Mouse (Mus musculus): ENCODE results near the gene B4galt4. TPM values are rescaled to one million over a fixed set of nuclear protein-coding genes. Genes with fewer than 3 reads are reported as not detected.

Gene B4galt4
- polyA plus RNA-seq, 1 experiment, result 0.72 TPM

GRCm38 (mm10) chr16:38772906-38773496 is 30.9 kb downstream of the B4galt4 start:
- no peak overlapping the region for H3K27ac ChIP-seq (ENCODE audit: control insufficient read depth, insufficient read depth, low read depth, low read length)
- H3K27me3 ChIP-seq (ENCODE audit: control insufficient read depth, insufficient read depth, low read length), result no peaks in the 10 kb centered on the region
- no peak overlapping the region for H3K4me3 ChIP-seq (ENCODE audit: control insufficient read depth, low read depth, low read length)
- H3K36me3 ChIP-seq (ENCODE audit: control insufficient read depth, insufficient read depth, low read length), result no peaks in the 10 kb centered on the region
- TF ChIP-seq POLR2A (IDR thresholded peaks at IDR 0.05; ENCODE audit: control insufficient read depth, low read depth, low read length) (no peak), CTCF (IDR thresholded peaks at IDR 0.05; ENCODE audit: control insufficient read depth, insufficient read depth, insufficient replicate concordance, low read depth, low read length) (no peak)
- no peaks in the 10 kb centered on the region for H3K4me1 ChIP-seq (ENCODE audit: control insufficient read depth, insufficient read depth, low read length)

- no peaks in the 10 kb centered on the region for H3K27me3 ChIP-seq (ENCODE audit: control insufficient read depth, insufficient read depth, low read length)
- H3K27ac ChIP-seq (ENCODE audit: control insufficient read depth, insufficient read depth, low read depth, low read length), result no peak overlapping the region
- no peak overlapping the region for H3K4me3 ChIP-seq (ENCODE audit: control insufficient read depth, low read depth, low read length)
- no peaks in the 10 kb centered on the region for H3K36me3 ChIP-seq (ENCODE audit: control insufficient read depth, insufficient read depth, low read length)
- H3K4me1 ChIP-seq (ENCODE audit: control insufficient read depth, insufficient read depth, low read length), result no peaks in the 10 kb centered on the region
- no peak for TF ChIP-seq POLR2A (IDR thresholded peaks at IDR 0.05; ENCODE audit: control insufficient read depth, low read depth, low read length)
- TF ChIP-seq CTCF (IDR thresholded peaks at IDR 0.05; ENCODE audit: control insufficient read depth, insufficient read depth, insufficient replicate concordance, low read depth, low read length), result no peak
These were observed 33.1 kb downstream of the B4galt4 start for GRCm38 (mm10) chr16:38774964-38775746.

- no peak overlapping the region for H3K27ac ChIP-seq (ENCODE audit: control insufficient read depth, insufficient read depth, low read depth, low read length)
- no peaks in the 10 kb centered on the region for H3K27me3 ChIP-seq (ENCODE audit: control insufficient read depth, insufficient read depth, low read length)
- no peaks in the 10 kb centered on the region for H3K4me1 ChIP-seq (ENCODE audit: control insufficient read depth, insufficient read depth, low read length)
- H3K4me3 ChIP-seq (ENCODE audit: control insufficient read depth, low read depth, low read length), result no peak overlapping the region
- TF ChIP-seq CTCF (IDR thresholded peaks at IDR 0.05; ENCODE audit: control insufficient read depth, insufficient read depth, insufficient replicate concordance, low read depth, low read length) (no peak), POLR2A (IDR thresholded peaks at IDR 0.05; ENCODE audit: control insufficient read depth, low read depth, low read length) (no peak)
- no peaks in the 10 kb centered on the region for H3K36me3 ChIP-seq (ENCODE audit: control insufficient read depth, insufficient read depth, low read length)
These were observed 34.3 kb downstream of the B4galt4 start for GRCm38 (mm10) chr16:38776342-38776741.

- H3K4me3 ChIP-seq (ENCODE audit: control insufficient read depth, low read depth, low read length), result no peak overlapping the region
- H3K27me3 ChIP-seq (ENCODE audit: control insufficient read depth, insufficient read depth, low read length), result no peaks in the 10 kb centered on the region
- no peaks in the 10 kb centered on the region for H3K4me1 ChIP-seq (ENCODE audit: control insufficient read depth, insufficient read depth, low read length)
- TF ChIP-seq CTCF (IDR thresholded peaks at IDR 0.05; ENCODE audit: control insufficient read depth, insufficient read depth, insufficient replicate concordance, low read depth, low read length), result no peak
- H3K27ac ChIP-seq (ENCODE audit: control insufficient read depth, insufficient read depth, low read depth, low read length), result no peak overlapping the region
- H3K36me3 ChIP-seq (ENCODE audit: control insufficient read depth, insufficient read depth, low read length), result no peaks in the 10 kb centered on the region
These were observed 39.0 kb downstream of the B4galt4 start for GRCm38 (mm10) chr16:38780960-38781572.

- Histone ChIP-seq H3K27ac (ENCODE audit: control insufficient read depth, insufficient read depth, low read depth, low read length) (no peak overlapping the region), H3K36me3 (ENCODE audit: control insufficient read depth, insufficient read depth, low read length) (no peaks in the 10 kb centered on the region), H3K4me1 (ENCODE audit: control insufficient read depth, insufficient read depth, low read length) (no peaks in the 10 kb centered on the region), H3K27me3 (ENCODE audit: control insufficient read depth, insufficient read depth, low read length) (no peaks in the 10 kb centered on the region), H3K4me3 (ENCODE audit: control insufficient read depth, low read depth, low read length) (no peak overlapping the region)
- TF ChIP-seq CTCF (IDR thresholded peaks at IDR 0.05; ENCODE audit: control insufficient read depth, insufficient read depth, insufficient replicate concordance, low read depth, low read length), result no peak
- TF ChIP-seq POLR2A (IDR thresholded peaks at IDR 0.05; ENCODE audit: control insufficient read depth, low read depth, low read length), result no peak
These were observed 39.9 kb downstream of the B4galt4 start for GRCm38 (mm10) chr16:38781946-38782345.

- TF ChIP-seq POLR2A (IDR thresholded peaks at IDR 0.05; ENCODE audit: control insufficient read depth, low read depth, low read length) (no peak), CTCF (IDR thresholded peaks at IDR 0.05; ENCODE audit: control insufficient read depth, insufficient read depth, insufficient replicate concordance, low read depth, low read length) (no peak)
- H3K27me3 ChIP-seq (ENCODE audit: control insufficient read depth, insufficient read depth, low read length), result no peaks in the 10 kb centered on the region
- no peaks in the 10 kb centered on the region for H3K36me3 ChIP-seq (ENCODE audit: control insufficient read depth, insufficient read depth, low read length)
- no peak overlapping the region for H3K4me3 ChIP-seq (ENCODE audit: control insufficient read depth, low read depth, low read length)
- no peak overlapping the region for H3K27ac ChIP-seq (ENCODE audit: control insufficient read depth, insufficient read depth, low read depth, low read length)
- no peaks in the 10 kb centered on the region for H3K4me1 ChIP-seq (ENCODE audit: control insufficient read depth, insufficient read depth, low read length)
These were observed 40.5 kb downstream of the B4galt4 start for GRCm38 (mm10) chr16:38782524-38783067.

GRCm38 (mm10) chr16:38785301-38785700 is 43.2 kb downstream of the B4galt4 start:
- Histone ChIP-seq H3K4me1 (ENCODE audit: control insufficient read depth, insufficient read depth, low read length) (no peaks in the 10 kb centered on the region), H3K4me3 (ENCODE audit: control insufficient read depth, low read depth, low read length) (no peak overlapping the region), H3K36me3 (ENCODE audit: control insufficient read depth, insufficient read depth, low read length) (no peaks in the 10 kb centered on the region), H3K27ac (ENCODE audit: control insufficient read depth, insufficient read depth, low read depth, low read length) (no peak overlapping the region), H3K27me3 (ENCODE audit: control insufficient read depth, insufficient read depth, low read length) (no peaks in the 10 kb centered on the region)
- TF ChIP-seq POLR2A (IDR thresholded peaks at IDR 0.05; ENCODE audit: control insufficient read depth, low read depth, low read length) (no peak), CTCF (IDR thresholded peaks at IDR 0.05; ENCODE audit: control insufficient read depth, insufficient read depth, insufficient replicate concordance, low read depth, low read length) (no peak)
